Mouse (Mus musculus) lung, adult 2 months (tissue): Measurements from ENCODE around the gene Fbxo47.

Experiments used
- CTCF ChIP-seq: fragments of 200-500 bp; IDR thresholded peaks from 2 replicates; pipeline ENCODE4 v1.5.1; 2011; ENCODE audit warnings: mild to moderate bottlenecking, low read length, control low read depth; ENCODE audit not compliant: insufficient read depth
- POLR2A ChIP-seq: fragments of 200-500 bp; IDR thresholded peaks from 2 replicates; pipeline ENCODE4 v1.6.1; 2011; ENCODE audit warnings: low read depth, mild to moderate bottlenecking, control low read depth, low read length, borderline replicate concordance; ENCODE audit errors: extremely low read depth

DNA sequence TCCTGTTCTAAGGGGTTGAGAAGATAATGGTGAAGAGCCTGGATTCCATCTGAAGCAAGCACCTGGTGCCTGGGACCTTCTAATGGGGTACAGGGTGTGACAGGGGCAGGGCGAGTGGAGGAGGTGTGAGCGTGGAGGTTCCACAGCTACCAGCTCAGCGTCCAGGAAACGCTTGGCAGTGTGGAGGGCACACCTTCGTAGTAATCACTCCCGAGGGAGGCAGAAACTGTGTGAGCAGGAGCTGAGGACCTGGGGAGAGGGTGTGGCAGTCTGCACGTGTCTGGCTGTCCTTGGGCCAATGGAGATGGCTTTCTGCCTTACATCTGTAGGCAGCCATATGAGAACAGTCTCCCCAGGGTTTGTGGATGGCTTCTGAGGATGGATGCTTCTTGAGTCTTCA is 70.9 kb downstream of the Fbxo47 start:
- TF ChIP-seq CTCF (no peak), POLR2A (no peak)
